Comparison of ENCODE assay signal across 24 mouse cellular contexts in the genomic region with DNA sequence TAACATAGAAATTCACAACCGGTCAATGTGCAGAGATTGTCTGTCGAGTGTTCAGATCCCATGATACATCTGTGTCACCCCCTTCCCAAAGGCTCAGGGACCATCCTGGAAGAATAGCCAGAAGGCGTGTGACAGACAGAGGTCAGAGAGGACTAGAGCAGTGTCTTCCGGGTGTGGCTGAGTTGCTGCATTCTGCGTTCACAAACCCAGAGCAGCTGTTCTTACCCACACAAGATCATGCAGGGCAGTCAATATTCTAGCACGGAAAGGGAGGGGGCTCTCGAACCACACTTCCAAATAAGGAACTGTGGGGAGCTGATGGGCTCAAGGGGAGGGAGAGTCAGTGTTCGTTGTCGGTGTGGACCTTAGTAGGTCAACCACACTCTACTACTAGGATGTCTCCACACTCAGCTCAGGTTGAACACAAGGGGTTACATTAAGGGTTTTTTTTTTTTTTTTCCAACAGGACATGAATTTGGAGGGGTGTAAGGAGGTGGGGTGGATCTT. TPM values are rescaled to one million over a fixed set of nuclear protein-coding genes. Genes with fewer than 3 reads are reported as not detected.
DNase-seq lines count a peak whose midpoint lies in the region; TF ChIP-seq lines count a peak whose summit lies in the region.
"Had no signal": no experiment of that assay in that cellular context is flagged by ENCODE, and none has a peak within 500 bp of the region (broad histone marks: within the 10 kb centered on the region; RNA-seq: fewer than 3 reads in every experiment).

No protein-coding gene starts in this region.

- no peak for TF ChIP-seq POLR2A in myocyte (IDR thresholded peaks at IDR 0.05; ENCODE audit: insufficient read length, low read depth)

- H3K27me3 ChIP-seq in myocyte (ENCODE audit: control insufficient read depth, insufficient read depth, insufficient read length): no peaks in the 10 kb centered on the region
- H3K27me3 ChIP-seq: CH12.LX; embryonic facial prominence, embryonic 13.5 days; embryonic facial prominence, embryonic 15.5 days; forebrain, embryonic 12.5 days; Patski had no signal

- TF ChIP-seq CTCF in gastrocnemius, adult 2 months (IDR thresholded peaks at IDR 0.05): no peak

- no peaks in the 10 kb centered on the region for H3K79me2 ChIP-seq in myocyte (ENCODE audit: control insufficient read depth, insufficient read depth)

- H3K36me3 ChIP-seq in myocyte (ENCODE audit: control insufficient read depth, insufficient read depth): no peaks in the 10 kb centered on the region
- H3K36me3 ChIP-seq: embryonic facial prominence, embryonic 13.5 days; embryonic facial prominence, embryonic 15.5 days; forebrain, embryonic 10.5 days; forebrain, embryonic 12.5 days had no signal

- intact Hi-C loops in gastrocnemius, adult 2 months (cut with DNase I): loop anchor here (10.0 kb wide), 1 partner anchor 66 kb away; the partner anchor contains the start of gene Slc23a2

- peak; percentile 4 for DNase-seq in retina, postnatal 1 day
- no peak for DNase-seq in retina, embryonic 14.5 days (ENCODE audit: low spot score)
- DNase-seq in ES-CJ7 (ENCODE audit: low read depth, low spot score) (peak; percentile 46), ZHBTc4 (ENCODE audit: low read depth, low spot score) (peak; percentile 34)
- DNase-seq in gastrocnemius, adult 2 months: no peak
- no peak for DNase-seq in heart, adult 8-10 months (ENCODE audit: low spot score)
- no peak for DNase-seq in cerebellum, adult 11-12 months
- DNase-seq: adrenal gland, adult 8-10 months; adrenal gland, postnatal 14 days; adrenal gland, postnatal 36 days; cerebellum, adult 18-20 months; cerebellum, adult 8-10 months; cerebellum, adult 9-11 months; cerebellum, postnatal 14 days; cerebellum, postnatal 36 days; embryo, embryonic 11 days had no signal

- no peak overlapping the region for H3K27ac ChIP-seq in gastrocnemius, adult 2 months
- H3K27ac ChIP-seq: embryonic facial prominence, embryonic 13.5 days; embryonic facial prominence, embryonic 15.5 days; forebrain, embryonic 10.5 days; forebrain, embryonic 12.5 days had no signal

- no peak overlapping the region for H3ac ChIP-seq in myocyte (ENCODE audit: control insufficient read depth, insufficient read length)

- H3K4me3 ChIP-seq in myocyte: no peak overlapping the region
- H3K4me3 ChIP-seq in gastrocnemius, adult 2 months: no peak overlapping the region
- H3K4me3 ChIP-seq: embryonic facial prominence, embryonic 13.5 days; embryonic facial prominence, embryonic 15.5 days; erythroblast, embryonic 14.5 days; forebrain, embryonic 10.5 days; forebrain, embryonic 12.5 days had no signal

- H3K4me2 ChIP-seq in myocyte (ENCODE audit: low read depth): no peak overlapping the region
- H3K4me2 ChIP-seq: embryonic facial prominence, embryonic 13.5 days; embryonic facial prominence, embryonic 15.5 days; forebrain, embryonic 12.5 days had no signal

TF ChIP-seq in myocyte, 11 proteins besides CTCF, POLR2A, EP300 and RAD21:
- TF ChIP-seq MYOD1 (IDR thresholded peaks at IDR 0.05; ENCODE audit: control insufficient read depth in 1 of 3, insufficient read length in 2 of 3, low read depth in 2 of 3): peak; percentile 15 to 92 (median 68)
- TF ChIP-seq SRF (IDR thresholded peaks at IDR 0.05; ENCODE audit: control insufficient read depth, insufficient read length, low read depth): peak; percentile 94
- no peak for TF ChIP-seq USF1 (IDR thresholded peaks at IDR 0.05; ENCODE audit: low read depth)
- peak; percentile 33 to 95 (median 71) for TF ChIP-seq MYOG (IDR thresholded peaks at IDR 0.05; ENCODE audit: control insufficient read depth in 1 of 3, insufficient read depth in 1 of 3, insufficient read length in 2 of 3, low read depth in 2 of 3)
- peak; percentile 58 for TF ChIP-seq TCF12 (IDR thresholded peaks at IDR 0.05; ENCODE audit: insufficient read depth, poor library complexity, severe bottlenecking)
- TF ChIP-seq TCF3 (IDR thresholded peaks at IDR 0.05; ENCODE audit: insufficient read length, low read depth): no peak

RNA-seq across cellular contexts. Expression of gene Tmem230, which starts 36.7 kb away (rescaled TPM):
- 76.6 TPM for polyA plus RNA-seq in myocyte (2012; fragmentation: generic; extraction: Trizol)
- 10 to 100 TPM; 23.2 to 28.1 TPM for total RNA-seq in gastrocnemius, adult 2 months (2021)
- 10 to 100 TPM; 25.1 to 29.2 (median 26.2) TPM for total RNA-seq in heart, adult 8-10 months (2022)

RNA-seq across cellular contexts. Expression of gene Pcna, which starts 42.3 kb away (rescaled TPM):
- polyA plus RNA-seq in myocyte (2012; fragmentation: generic; extraction: Trizol): 65.5 TPM
- 10 to 100 TPM; 19.0 to 22.9 TPM for total RNA-seq in gastrocnemius, adult 2 months (2021)
- 10 to 100 TPM; 33.1 to 42.6 (median 38.3) TPM for total RNA-seq in heart, adult 8-10 months (2022)

RNA-seq across cellular contexts. Expression of gene Cds2, which starts 52.1 kb away (rescaled TPM):
- 30.3 TPM for polyA plus RNA-seq in myocyte (2012; fragmentation: generic; extraction: Trizol)
- total RNA-seq in gastrocnemius, adult 2 months (2021): 10 to 100 TPM; 13.0 to 17.7 TPM
- total RNA-seq in heart, adult 8-10 months (2022): 10 to 100 TPM; 79.2 to 97.9 (median 83.9) TPM

Comparison
In these comparisons a context has a peak if more than half of its experiments do, and no peak if none do; other contexts are left out.
1. DNase-seq: peak in retina, postnatal 1 day (single experiment), ES-CJ7 (single experiment) and ZHBTc4 (single experiment); none in retina, embryonic 14.5 days (single experiment), gastrocnemius, adult 2 months (single experiment), heart, adult 8-10 months (single experiment) and cerebellum, adult 11-12 months (single experiment).
2. RNA of gene Cds2, which starts 52.1 kb away (total RNA-seq): 79.2 to 97.9 TPM in heart, adult 8-10 months; 13.0 to 17.7 TPM in gastrocnemius, adult 2 months; every median in the first group is over 4 times any median in the second.